Mouse (Mus musculus): ENCODE results near the gene Clta. TPM values are rescaled to one million over a fixed set of nuclear protein-coding genes. Genes with fewer than 3 reads are reported as not detected.

The Clta gene
- polyA plus RNA-seq, 1 experiment from 2014 or later, result 343 TPM

DNA sequence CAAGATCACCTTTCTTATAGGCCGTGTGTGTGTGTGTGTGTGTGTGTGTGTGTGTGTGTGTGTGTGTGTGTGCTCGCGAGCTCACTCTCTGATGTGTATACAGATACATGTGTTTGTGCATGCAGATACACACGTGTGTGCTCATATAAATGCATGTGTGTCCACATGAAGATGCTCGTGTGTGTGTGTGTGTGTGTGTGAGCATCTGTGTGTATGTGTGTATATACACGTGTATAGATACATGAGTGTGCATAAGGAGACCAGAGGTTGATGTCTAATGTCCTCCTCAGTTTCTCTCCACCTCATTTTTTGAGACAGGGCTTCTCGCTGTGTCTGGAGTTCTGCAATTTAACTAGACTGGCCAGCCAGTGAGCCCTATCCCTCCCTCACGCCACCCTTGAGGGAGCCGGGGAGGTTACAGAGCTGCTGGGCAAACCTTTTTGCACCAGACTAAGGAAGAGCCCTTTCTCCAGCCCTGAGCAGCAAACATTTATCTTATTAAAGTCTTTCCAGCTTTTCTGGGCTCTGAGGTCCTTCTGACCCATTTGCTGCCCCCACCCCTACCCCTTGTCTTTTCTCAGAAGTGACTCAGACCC is 32.6 kb upstream of the Clta start:
- TF ChIP-seq CTCF (IDR thresholded peaks at IDR 0.05; ENCODE audit: low read depth), result no peak
- Histone ChIP-seq H3K9me3 (ENCODE audit: control insufficient read depth) (no peaks in the 10 kb centered on the region), H3K36me3 (ENCODE audit: control insufficient read depth, insufficient read depth) (no peaks in the 10 kb centered on the region), H3K4me3 (ENCODE audit: low read depth, low read length) (no peak overlapping the region), H3K9ac (ENCODE audit: low read depth, low read length) (no peak overlapping the region), H3K4me2 (replicated peaks; ENCODE audit: low read depth) (no peak overlapping the region), H3K27me3 (replicated peaks; ENCODE audit: control insufficient read depth, insufficient read depth, low read length) (no peaks in the 10 kb centered on the region), H3K4me1 (replicated peaks; ENCODE audit: control insufficient read depth, insufficient read depth, low read length) (0 out of 2 replicates have a peak, but pooled peaks cover 3% of the 10 kb centered on the region), H3K27ac (ENCODE audit: low read depth, low read length) (peak overlapping the region; percentile 35; the same call in 1 of the 2 replicates)
- ATAC-seq, result no peak; the same call in 1 of the 2 replicates
- WGBS, result 72% methylated on average over 9 of the region's 9 CpGs

DNA sequence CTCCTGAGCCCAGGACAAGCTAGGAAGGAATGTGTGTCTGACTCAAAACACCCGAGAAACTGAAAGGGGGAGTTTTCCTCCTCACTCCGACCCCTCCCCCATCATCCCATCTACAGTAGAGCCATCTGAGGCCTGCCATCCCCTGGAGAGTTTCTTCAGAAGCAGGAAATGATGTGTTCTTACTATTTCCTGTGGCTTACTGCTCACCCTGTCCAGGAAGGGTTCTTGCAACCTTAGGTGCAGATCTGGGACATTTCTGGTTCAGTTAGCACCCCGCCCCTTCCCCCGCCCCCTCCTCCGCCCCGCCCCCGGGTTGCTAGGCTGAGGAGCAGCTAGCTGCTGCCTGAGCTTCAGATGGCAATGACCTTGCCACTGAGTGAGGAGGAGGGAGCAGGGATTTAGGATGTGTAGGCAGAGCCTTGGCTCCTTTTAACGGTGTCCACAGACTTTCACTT is 32.1 kb upstream of the Clta start:
- Histone ChIP-seq H3K4me2 (replicated peaks; ENCODE audit: low read depth) (no peak overlapping the region), H3K27ac (ENCODE audit: low read depth, low read length) (peak overlapping the region; percentile 35; the same call in 1 of the 2 replicates), H3K9me3 (ENCODE audit: control insufficient read depth) (no peaks in the 10 kb centered on the region), H3K4me3 (ENCODE audit: low read depth, low read length) (no peak overlapping the region), H3K27me3 (replicated peaks; ENCODE audit: control insufficient read depth, insufficient read depth, low read length) (no peaks in the 10 kb centered on the region), H3K4me1 (replicated peaks; ENCODE audit: control insufficient read depth, insufficient read depth, low read length) (0 out of 2 replicates have a peak, but pooled peaks cover 3% of the 10 kb centered on the region), H3K36me3 (ENCODE audit: control insufficient read depth, insufficient read depth) (no peaks in the 10 kb centered on the region), H3K9ac (ENCODE audit: low read depth, low read length) (no peak overlapping the region)
- TF ChIP-seq CTCF (IDR thresholded peaks at IDR 0.05; ENCODE audit: low read depth), result no peak
- WGBS, result 4% methylated on average over 8 of the region's 8 CpGs
- ATAC-seq, result peak; percentile 54

DNA sequence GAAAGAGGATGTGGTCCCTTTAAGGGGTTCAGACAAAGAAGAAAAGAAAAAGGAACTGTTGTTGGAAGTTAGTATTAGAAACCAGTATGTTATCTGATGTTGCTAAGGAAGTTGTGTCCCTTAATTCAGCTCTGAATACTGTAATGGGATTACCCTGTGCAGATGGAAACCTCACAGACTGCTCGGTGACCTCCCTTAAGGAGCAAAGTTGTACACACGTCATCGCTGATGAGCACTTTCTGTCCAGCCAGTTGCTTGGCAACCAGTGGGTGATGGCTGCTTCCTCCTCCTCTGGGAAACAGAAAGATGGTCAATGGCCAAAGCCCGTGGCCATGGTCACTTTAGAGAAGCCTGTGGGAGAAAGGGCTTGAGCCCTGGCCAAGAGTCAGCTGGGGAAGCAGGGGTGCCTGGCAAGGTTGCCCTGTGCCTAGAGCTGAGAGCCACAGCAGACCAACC is 30.7 kb upstream of the Clta start:
- Histone ChIP-seq H3K4me3 (ENCODE audit: low read depth, low read length) (no peak overlapping the region), H3K9ac (ENCODE audit: low read depth, low read length) (no peak overlapping the region), H3K36me3 (ENCODE audit: control insufficient read depth, insufficient read depth) (no peaks in the 10 kb centered on the region), H3K4me2 (replicated peaks; ENCODE audit: low read depth) (no peak overlapping the region), H3K27ac (ENCODE audit: low read depth, low read length) (no peak overlapping the region), H3K27me3 (replicated peaks; ENCODE audit: control insufficient read depth, insufficient read depth, low read length) (no peaks in the 10 kb centered on the region), H3K4me1 (replicated peaks; ENCODE audit: control insufficient read depth, insufficient read depth, low read length) (peaks cover 3% of the 10 kb centered on the region; the same call in 1 of the 2 replicates), H3K9me3 (ENCODE audit: control insufficient read depth) (no peaks in the 10 kb centered on the region)
- no peak for ATAC-seq
- WGBS, result 39% methylated on average over 4 of the region's 4 CpGs
- no peak for TF ChIP-seq CTCF (IDR thresholded peaks at IDR 0.05; ENCODE audit: low read depth)

DNA sequence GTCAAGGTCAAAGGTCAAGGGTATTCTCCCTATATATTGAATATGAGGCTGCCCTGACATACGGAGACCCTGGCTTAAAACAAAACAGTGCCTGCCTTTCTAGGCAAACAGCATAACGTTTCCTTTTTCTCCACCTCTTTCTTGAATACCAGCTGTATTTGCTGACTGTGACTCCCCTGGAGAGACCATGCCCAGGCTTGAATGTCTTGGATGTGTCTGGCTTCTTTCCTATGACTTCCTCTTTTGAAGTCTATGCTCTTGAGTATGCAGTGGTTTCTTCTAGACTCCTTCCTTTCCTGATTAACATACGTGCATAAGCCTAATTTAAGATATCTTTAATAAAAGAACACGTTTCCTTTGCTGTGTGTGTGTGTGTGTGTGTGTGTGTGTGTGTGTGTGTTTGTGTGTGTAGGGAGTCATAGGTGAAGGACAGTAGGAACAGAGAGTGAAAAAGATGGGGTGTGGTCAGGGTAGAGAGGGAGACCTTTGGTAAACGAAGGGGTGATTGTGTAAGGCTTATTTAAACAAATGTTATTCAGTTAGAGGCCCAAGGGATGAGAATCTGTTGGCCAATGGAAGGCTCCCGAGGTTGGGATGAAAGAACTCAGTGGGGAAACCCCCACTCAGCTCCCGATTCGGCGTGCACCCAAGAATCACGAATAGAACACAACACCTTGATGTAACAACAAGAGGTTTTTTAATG is 29.2 kb upstream of the Clta start:
- no peak overlapping the region for H3K27ac ChIP-seq (ENCODE audit: low read depth, low read length)
- no peaks in the 10 kb centered on the region for H3K9me3 ChIP-seq (ENCODE audit: control insufficient read depth)
- H3K4me2 ChIP-seq (replicated peaks; ENCODE audit: low read depth), result no peak overlapping the region
- no peak overlapping the region for H3K9ac ChIP-seq (ENCODE audit: low read depth, low read length)
- no peaks in the 10 kb centered on the region for H3K27me3 ChIP-seq (replicated peaks; ENCODE audit: control insufficient read depth, insufficient read depth, low read length)
- H3K4me1 ChIP-seq (replicated peaks; ENCODE audit: control insufficient read depth, insufficient read depth, low read length), result peaks cover 3% of the 10 kb centered on the region; the same call in 1 of the 2 replicates
- ATAC-seq, result no peak
- WGBS, result 54% methylated on average over 10 of the region's 10 CpGs
- H3K4me3 ChIP-seq (ENCODE audit: low read depth, low read length), result no peak overlapping the region
- H3K36me3 ChIP-seq (ENCODE audit: control insufficient read depth, insufficient read depth), result no peaks in the 10 kb centered on the region
- TF ChIP-seq CTCF (IDR thresholded peaks at IDR 0.05; ENCODE audit: low read depth), result no peak

DNA sequence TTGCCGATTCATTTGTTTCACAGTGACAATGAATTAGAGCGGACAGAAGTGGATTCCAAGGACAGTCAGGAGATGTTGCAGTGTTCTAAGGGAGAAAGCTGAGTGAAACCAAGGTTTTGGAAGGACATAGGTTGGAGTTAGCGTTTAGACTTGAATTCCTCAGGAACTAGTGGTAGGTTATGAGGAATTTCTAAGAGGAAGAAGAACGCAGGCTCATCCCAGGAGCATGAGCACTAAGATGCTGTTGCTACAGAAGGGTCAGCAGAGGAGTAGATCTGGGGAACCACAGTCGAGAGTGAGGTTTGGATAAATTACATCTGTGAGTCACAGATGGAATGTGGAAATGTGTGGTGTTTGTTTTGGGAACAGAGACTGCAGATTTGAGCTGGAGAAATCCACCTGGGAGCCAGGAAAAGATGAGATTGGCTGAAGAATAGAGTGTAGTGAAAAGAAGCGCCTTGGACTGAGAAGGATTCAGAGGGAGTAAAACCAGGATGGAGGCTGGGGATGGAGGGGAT is 28.0 kb upstream of the Clta start:
- H3K4me2 ChIP-seq (replicated peaks; ENCODE audit: low read depth), result no peak overlapping the region
- TF ChIP-seq CTCF (IDR thresholded peaks at IDR 0.05; ENCODE audit: low read depth), result no peak
- H3K4me3 ChIP-seq (ENCODE audit: low read depth, low read length), result no peak overlapping the region
- ATAC-seq, result no peak
- H3K27ac ChIP-seq (ENCODE audit: low read depth, low read length), result no peak overlapping the region
- peaks cover 3% of the 10 kb centered on the region; the same call in 1 of the 2 replicates for H3K4me1 ChIP-seq (replicated peaks; ENCODE audit: control insufficient read depth, insufficient read depth, low read length)
- WGBS, result 78% methylated on average over 6 of the region's 6 CpGs
- no peaks in the 10 kb centered on the region for H3K27me3 ChIP-seq (replicated peaks; ENCODE audit: control insufficient read depth, insufficient read depth, low read length)
- no peaks in the 10 kb centered on the region for H3K36me3 ChIP-seq (ENCODE audit: control insufficient read depth, insufficient read depth)
- no peaks in the 10 kb centered on the region for H3K9me3 ChIP-seq (ENCODE audit: control insufficient read depth)
- H3K9ac ChIP-seq (ENCODE audit: low read depth, low read length), result no peak overlapping the region

Measured in intestine, postnatal 0 days (tissue).